Mouse (Mus musculus) kidney, adult 2 months (tissue): Measurements from ENCODE around the gene Dnaaf1.

ENCODE experiments used
- CTCF ChIP-seq: fragments of 200-500 bp; conservative IDR thresholded peaks from 2 replicates; pipeline ENCODE4 v1.5.1; 2011; ENCODE audit warnings: low read depth, mild to moderate bottlenecking, control low read depth, low read length, moderate library complexity, mixed read lengths; ENCODE audit not compliant: insufficient read depth, insufficient read length
- POLR2A ChIP-seq: fragments of 200-500 bp; IDR thresholded peaks from one replicate; pipeline ENCODE4 v1.6.1; 2011; ENCODE audit warnings: low read depth, low read length, control low read depth

- TF ChIP-seq CTCF (no peak), POLR2A (no peak)
Measured at GRCm38 (mm10) chr8:119612471-119612870, 37.4 kb downstream of the Dnaaf1 start, which contains the start of gene Adad2.
